Mouse (Mus musculus) small intestine, adult 2 months (tissue): ENCODE data around the gene Ilkap.

Source experiments
- CTCF ChIP-seq: fragments of 200-500 bp; IDR thresholded peaks from 2 replicates; pipeline ENCODE4 v1.5.1; 2012; ENCODE audit warnings: low read depth, mild to moderate bottlenecking, control low read depth, inconsistent platforms, low read length, moderate library complexity, mixed read lengths; ENCODE audit not compliant: insufficient replicate concordance, insufficient read length; ENCODE audit errors: extremely low read depth
- POLR2A ChIP-seq: fragments of 200-500 bp; IDR thresholded peaks from 2 replicates; pipeline ENCODE4 v1.6.1; 2012; ENCODE audit warnings: low read depth, mild to moderate bottlenecking, control low read depth, inconsistent platforms, low read length, moderate library complexity

- TF ChIP-seq CTCF (no peak), POLR2A (no peak)
Observed at GRCm38 (mm10) chr1:91429212-91429611, 30.6 kb upstream of the Ilkap start.
